Mouse (Mus musculus): ENCODE measurements around the gene Cep19. TPM values are rescaled to one million over a fixed set of nuclear protein-coding genes. Genes with fewer than 3 reads are reported as not detected.
A peak's percentile ranks its signal among the peaks of the same experiment; 100 is the strongest.

Gene Cep19
- polyA plus RNA-seq, 1 experiment from 2014 or later: 36.6 TPM

- 70% methylated on average over 23 of the region's 23 CpGs for WGBS
- Histone ChIP-seq H3K36me3 (peaks cover 20% of the 10 kb centered on the region), H3K27me3 (ENCODE audit: low read depth, poor library complexity, severe bottlenecking) (no peaks in the 10 kb centered on the region), H3K4me3 (no peak overlapping the region), H3K4me1 (no peaks in the 10 kb centered on the region), H3K27ac (no peak overlapping the region), H3K9me3 (replicated peaks) (no peaks in the 10 kb centered on the region)
- no peak for DNase-seq (ENCODE audit: low spot score)
Observed at GRCm38 (mm10) chr16:32113541-32114218, 14.1 kb downstream of the Cep19 start.

GRCm38 (mm10) chr16:32114406-32114805 lies 14.8 kb downstream of the Cep19 start:
- no peak for DNase-seq (ENCODE audit: low spot score)
- WGBS: 83% methylated on average over 10 of the region's 10 CpGs
- peaks cover 13% of the 10 kb centered on the region for H3K36me3 ChIP-seq
- no peak overlapping the region for H3K27ac ChIP-seq
- H3K4me3 ChIP-seq: no peak overlapping the region
- H3K4me1 ChIP-seq: no peaks in the 10 kb centered on the region
- H3K27me3 ChIP-seq (ENCODE audit: low read depth, poor library complexity, severe bottlenecking): no peaks in the 10 kb centered on the region
- no peaks in the 10 kb centered on the region for H3K9me3 ChIP-seq (replicated peaks)

GRCm38 (mm10) chr16:32114968-32115695 lies 15.5 kb downstream of the Cep19 start:
- no peak overlapping the region for H3K4me3 ChIP-seq
- H3K27ac ChIP-seq: no peak overlapping the region
- peaks cover 6% of the 10 kb centered on the region for H3K36me3 ChIP-seq
- 23% methylated on average over 15 of the region's 15 CpGs for WGBS
- H3K9me3 ChIP-seq (replicated peaks): no peaks in the 10 kb centered on the region
- H3K27me3 ChIP-seq (ENCODE audit: low read depth, poor library complexity, severe bottlenecking): no peaks in the 10 kb centered on the region
- DNase-seq (ENCODE audit: low spot score): peak; percentile 88
- no peaks in the 10 kb centered on the region for H3K4me1 ChIP-seq

GRCm38 (mm10) chr16:32115781-32116180 lies 16.2 kb downstream of the Cep19 start:
- no peaks in the 10 kb centered on the region for H3K9me3 ChIP-seq (replicated peaks)
- DNase-seq (ENCODE audit: low spot score): no peak
- no peak overlapping the region for H3K27ac ChIP-seq
- H3K4me3 ChIP-seq: no peak overlapping the region
- no peaks in the 10 kb centered on the region for H3K27me3 ChIP-seq (ENCODE audit: low read depth, poor library complexity, severe bottlenecking)
- 66% methylated on average over 6 of the region's 6 CpGs for WGBS
- peaks cover under 1% of the 10 kb centered on the region for H3K36me3 ChIP-seq
- H3K4me1 ChIP-seq: no peaks in the 10 kb centered on the region

GRCm38 (mm10) chr16:32116186-32116585 lies 16.6 kb downstream of the Cep19 start:
- H3K27ac ChIP-seq: no peak overlapping the region
- DNase-seq (ENCODE audit: low spot score): no peak
- H3K4me1 ChIP-seq: no peaks in the 10 kb centered on the region
- no peak overlapping the region for H3K4me3 ChIP-seq
- no peaks in the 10 kb centered on the region for H3K27me3 ChIP-seq (ENCODE audit: low read depth, poor library complexity, severe bottlenecking)
- H3K36me3 ChIP-seq: no peaks in the 10 kb centered on the region
- no peaks in the 10 kb centered on the region for H3K9me3 ChIP-seq (replicated peaks)
- 50% methylated on average over 5 of the region's 5 CpGs for WGBS

GRCm38 (mm10) chr16:32120454-32120853 lies 20.9 kb downstream of the Cep19 start:
- no peaks in the 10 kb centered on the region for H3K27me3 ChIP-seq (ENCODE audit: low read depth, poor library complexity, severe bottlenecking)
- no peaks in the 10 kb centered on the region for H3K36me3 ChIP-seq
- WGBS: 72% methylated on average over 3 of the region's 3 CpGs
- no peak overlapping the region for H3K4me3 ChIP-seq
- H3K9me3 ChIP-seq (replicated peaks): no peaks in the 10 kb centered on the region
- no peak overlapping the region for H3K27ac ChIP-seq
- DNase-seq (ENCODE audit: low spot score): no peak
- no peaks in the 10 kb centered on the region for H3K4me1 ChIP-seq

- DNase-seq (ENCODE audit: low spot score): no peak
- no peak overlapping the region for H3K4me3 ChIP-seq
- H3K27me3 ChIP-seq (ENCODE audit: low read depth, poor library complexity, severe bottlenecking): no peaks in the 10 kb centered on the region
- no peak overlapping the region for H3K27ac ChIP-seq
- no peaks in the 10 kb centered on the region for H3K36me3 ChIP-seq
- no peaks in the 10 kb centered on the region for H3K4me1 ChIP-seq
- H3K9me3 ChIP-seq (replicated peaks): no peaks in the 10 kb centered on the region
- WGBS: 93% methylated on average over 7 of the region's 7 CpGs
Observed at GRCm38 (mm10) chr16:32124020-32124419, 24.4 kb downstream of the Cep19 start.

- no peaks in the 10 kb centered on the region for H3K9me3 ChIP-seq (replicated peaks)
- H3K36me3 ChIP-seq: no peaks in the 10 kb centered on the region
- DNase-seq (ENCODE audit: low spot score): no peak
- no peak overlapping the region for H3K27ac ChIP-seq
- 74% methylated on average over 17 of the region's 17 CpGs for WGBS
- H3K4me1 ChIP-seq: no peaks in the 10 kb centered on the region
- H3K27me3 ChIP-seq (ENCODE audit: low read depth, poor library complexity, severe bottlenecking): no peaks in the 10 kb centered on the region
- no peak overlapping the region for H3K4me3 ChIP-seq
Observed at GRCm38 (mm10) chr16:32124444-32125335, 25.1 kb downstream of the Cep19 start.

- 92% methylated on average over 3 of the region's 3 CpGs for WGBS
- DNase-seq (ENCODE audit: low spot score): no peak
Observed at GRCm38 (mm10) chr16:32125364-32125763, 25.8 kb downstream of the Cep19 start.

GRCm38 (mm10) chr16:32127046-32127445 lies 27.4 kb downstream of the Cep19 start:
- H3K36me3 ChIP-seq: no peaks in the 10 kb centered on the region
- no peak overlapping the region for H3K4me3 ChIP-seq
- no peaks in the 10 kb centered on the region for H3K27me3 ChIP-seq (ENCODE audit: low read depth, poor library complexity, severe bottlenecking)
- H3K9me3 ChIP-seq (replicated peaks): no peaks in the 10 kb centered on the region
- 96% methylated on average over 4 of the region's 4 CpGs for WGBS
- no peak for DNase-seq (ENCODE audit: low spot score)
- no peak overlapping the region for H3K27ac ChIP-seq
- no peaks in the 10 kb centered on the region for H3K4me1 ChIP-seq

More at GRCm38 (mm10) chr16:32125364-32125763, 25.8 kb downstream of the Cep19 start:
- H3K4me3 ChIP-seq: no peak overlapping the region
- H3K9me3 ChIP-seq (replicated peaks): no peaks in the 10 kb centered on the region
- H3K36me3 ChIP-seq: no peaks in the 10 kb centered on the region
- no peaks in the 10 kb centered on the region for H3K4me1 ChIP-seq
- H3K27me3 ChIP-seq (ENCODE audit: low read depth, poor library complexity, severe bottlenecking): no peaks in the 10 kb centered on the region
- H3K27ac ChIP-seq: no peak overlapping the region

- no peak overlapping the region for H3K27ac ChIP-seq
- H3K4me1 ChIP-seq: no peaks in the 10 kb centered on the region
- no peaks in the 10 kb centered on the region for H3K27me3 ChIP-seq (ENCODE audit: low read depth, poor library complexity, severe bottlenecking)
- no peaks in the 10 kb centered on the region for H3K36me3 ChIP-seq
- 0 out of 2 replicates have a peak overlapping the region, but pooled peaks have one; percentile 0 for H3K4me3 ChIP-seq
- H3K9me3 ChIP-seq (replicated peaks): no peaks in the 10 kb centered on the region
- WGBS: 80% methylated on average over 20 of the region's 20 CpGs
- DNase-seq (ENCODE audit: low spot score): no peak
Observed at GRCm38 (mm10) chr16:32129449-32130189, 30.0 kb downstream of the Cep19 start.

GRCm38 (mm10) chr16:32130190-32130826 lies 30.7 kb downstream of the Cep19 start:
- no peak for DNase-seq (ENCODE audit: low spot score)
- no peaks in the 10 kb centered on the region for H3K9me3 ChIP-seq (replicated peaks)
- 0 out of 2 replicates have a peak overlapping the region, but pooled peaks have one; percentile 0 for H3K4me3 ChIP-seq
- no peak overlapping the region for H3K27ac ChIP-seq
- H3K36me3 ChIP-seq: no peaks in the 10 kb centered on the region
- no peaks in the 10 kb centered on the region for H3K4me1 ChIP-seq
- no peaks in the 10 kb centered on the region for H3K27me3 ChIP-seq (ENCODE audit: low read depth, poor library complexity, severe bottlenecking)
- 66% methylated on average over 16 of the region's 16 CpGs for WGBS

All from limb, embryonic 10.5 days (tissue).